Mouse (Mus musculus): ENCODE results near the gene Brpf1. TPM values are rescaled to one million over a fixed set of nuclear protein-coding genes. Genes with fewer than 3 reads are reported as not detected.

Gene Brpf1
- total and polyA plus RNA-seq, 3 experiments = 9.9 to 14.4 (median 11.0) TPM

- no peak for DNase-seq
- Histone ChIP-seq H3K9ac (ENCODE audit: low read depth, low read length) (no peak overlapping the region), H3K4me1 (ENCODE audit: control insufficient read depth, insufficient read depth, low read length) (no peaks in the 10 kb centered on the region), H3K27me3 (ENCODE audit: control insufficient read depth, insufficient read depth, low read length) (no peaks in the 10 kb centered on the region), H3K36me3 (ENCODE audit: control insufficient read depth, insufficient read depth, low read length) (no peaks in the 10 kb centered on the region), H3K4me3 (no peak overlapping the region), H3K79me2 (replicated peaks; ENCODE audit: control insufficient read depth, insufficient read depth, low read length) (no peaks in the 10 kb centered on the region), H3K27ac (no peak overlapping the region)
- 88% methylated on average over 20 of the region's 20 CpGs for WGBS
- TF ChIP-seq EP300 (IDR thresholded peaks at IDR 0.05; ENCODE audit: insufficient read depth, low read depth, low read length) (no peak), POLR2A (IDR thresholded peaks at IDR 0.05; ENCODE audit: insufficient read depth, low read depth, low read length) (no peak), CTCF (IDR thresholded peaks at IDR 0.05) (no peak)
- intact Hi-C loops (cut with DNase I) = no loop called here
Observed at GRCm38 (mm10) chr6:113370194-113370929, 63.4 kb downstream of the Brpf1 start.

GRCm38 (mm10) chr6:113373491-113373890 lies 66.6 kb downstream of the Brpf1 start:
- Histone ChIP-seq H3K4me1 (ENCODE audit: control insufficient read depth, insufficient read depth, low read length) (peaks cover 1% of the 10 kb centered on the region; the same call in 1 of the 2 replicates), H3K9ac (ENCODE audit: low read depth, low read length) (no peak overlapping the region), H3K27me3 (ENCODE audit: control insufficient read depth, insufficient read depth, low read length) (no peaks in the 10 kb centered on the region), H3K79me2 (replicated peaks; ENCODE audit: control insufficient read depth, insufficient read depth, low read length) (peaks cover 4% of the 10 kb centered on the region), H3K4me3 (no peak overlapping the region), H3K27ac (no peak overlapping the region), H3K36me3 (ENCODE audit: control insufficient read depth, insufficient read depth, low read length) (no peaks in the 10 kb centered on the region)
- DNase-seq = no peak
- intact Hi-C loops (cut with DNase I) = no loop called here
- 92% methylated on average over 4 of the region's 4 CpGs for WGBS
- TF ChIP-seq EP300 (IDR thresholded peaks at IDR 0.05; ENCODE audit: insufficient read depth, low read depth, low read length) = no peak
- TF ChIP-seq POLR2A (IDR thresholded peaks at IDR 0.05; ENCODE audit: insufficient read depth, low read depth, low read length) = no peak
- no peak for TF ChIP-seq CTCF (IDR thresholded peaks at IDR 0.05)

Other genes starting within 250 kb of the Brpf1 start
- gene Setd5, start 229.8 kb upstream of the Brpf1 start, total RNA-seq (2021) = 10 to 100 TPM; 31.1 to 33.5 TPM
- 14.6 and 21.3 TPM in 2 replicates for gene Setd5, start 229.8 kb upstream of the Brpf1 start, polyA plus RNA-seq (2012; rRNA removed)
- gene Lhfpl4, start 111.8 kb upstream of the Brpf1 start, total RNA-seq (2021) = under 1 TPM; 0.18 to 0.41 TPM
- gene Lhfpl4, start 111.8 kb upstream of the Brpf1 start, polyA plus RNA-seq (2012; rRNA removed) = 0.23 and 0.44 TPM in 2 replicates
- gene Mtmr14, start 69.3 kb upstream of the Brpf1 start, total RNA-seq (2021) = 10 to 100 TPM; 13.3 to 15.7 TPM
- gene Mtmr14, start 69.3 kb upstream of the Brpf1 start, polyA plus RNA-seq (2012; rRNA removed) = 17.4 and 23.7 TPM in 2 replicates
- gene Cpne9, start 24.8 kb upstream of the Brpf1 start, total RNA-seq (2021) = under 1 TPM in 1 of 2 experiments, not detected in 1; 0.09 TPM
- 0.02 and 0.12 TPM in 2 replicates for gene Cpne9, start 24.8 kb upstream of the Brpf1 start, polyA plus RNA-seq (2012; rRNA removed)
- 1 to 10 TPM; 5.0 to 5.7 TPM for gene Ogg1, start 19.8 kb downstream of the Brpf1 start, total RNA-seq (2021)
- gene Ogg1, start 19.8 kb downstream of the Brpf1 start, polyA plus RNA-seq (2012; rRNA removed) = 10.2 and 10.3 TPM in 2 replicates
- gene Camk1, start 36.8 kb downstream of the Brpf1 start, total RNA-seq (2021) = 10 to 100 TPM; 63.0 to 68.2 TPM
- 74.8 and 98.0 TPM in 2 replicates for gene Camk1, start 36.8 kb downstream of the Brpf1 start, polyA plus RNA-seq (2012; rRNA removed)
- 10 to 100 TPM; 23.5 to 24.2 TPM for gene Tada3, start 70.7 kb downstream of the Brpf1 start, total RNA-seq (2021)
- 16.1 and 16.2 TPM in 2 replicates for gene Tada3, start 70.7 kb downstream of the Brpf1 start, polyA plus RNA-seq (2012; rRNA removed)
- 10 to 100 TPM; 66.4 to 66.9 TPM for gene Arpc4, start 71.0 kb downstream of the Brpf1 start, total RNA-seq (2021)
- gene Arpc4, start 71.0 kb downstream of the Brpf1 start, polyA plus RNA-seq (2012; rRNA removed) = 26.6 and 34.2 TPM in 2 replicates
- gene Ttll3, start 82.1 kb downstream of the Brpf1 start, total RNA-seq (2021) = 1 to 10 TPM in 1 of 2 experiments, under 1 TPM in 1; 0.97 to 1.5 TPM
- gene Ttll3, start 82.1 kb downstream of the Brpf1 start, polyA plus RNA-seq (2012; rRNA removed) = 3.2 and 4.8 TPM in 2 replicates
- gene Rpusd3, start 112.2 kb downstream of the Brpf1 start, total RNA-seq (2021) = 10 to 100 TPM in 1 of 2 experiments, 1 to 10 TPM in 1; 8.3 to 10.3 TPM
- 30.4 and 39.0 TPM in 2 replicates for gene Rpusd3, start 112.2 kb downstream of the Brpf1 start, polyA plus RNA-seq (2012; rRNA removed)
- 10 to 100 TPM in 1 of 2 experiments, 1 to 10 TPM in 1; 7.8 to 10.6 TPM for gene Cidec, start 128.6 kb downstream of the Brpf1 start, total RNA-seq (2021)
- 36.8 and 77.7 TPM in 2 replicates for gene Cidec, start 128.6 kb downstream of the Brpf1 start, polyA plus RNA-seq (2012; rRNA removed)
- gene Jagn1, start 135.4 kb downstream of the Brpf1 start, total RNA-seq (2021) = 10 to 100 TPM; 21.1 to 22.5 TPM
- gene Jagn1, start 135.4 kb downstream of the Brpf1 start, polyA plus RNA-seq (2012; rRNA removed) = 43.3 and 57.2 TPM in 2 replicates
- 1 to 10 TPM in 1 of 2 experiments, under 1 TPM in 1; 0.55 to 1.1 TPM for gene Il17re, start 151.3 kb downstream of the Brpf1 start, total RNA-seq (2021)
- 1.2 and 1.9 TPM in 2 replicates for gene Il17re, start 151.3 kb downstream of the Brpf1 start, polyA plus RNA-seq (2012; rRNA removed)
- 1 to 10 TPM; 6.5 to 7.5 TPM for gene Il17rc, start 164.3 kb downstream of the Brpf1 start, total RNA-seq (2021)
- gene Il17rc, start 164.3 kb downstream of the Brpf1 start, polyA plus RNA-seq (2012; rRNA removed) = 12.1 and 13.6 TPM in 2 replicates
- 10 to 100 TPM; 53.0 to 56.7 TPM for gene Creld1, start 176.2 kb downstream of the Brpf1 start, total RNA-seq (2021)
- 32.4 and 41.4 TPM in 2 replicates for gene Creld1, start 176.2 kb downstream of the Brpf1 start, polyA plus RNA-seq (2012; rRNA removed)
- gene Prrt3, start 194.8 kb downstream of the Brpf1 start, total RNA-seq (2021) = not detected
- not detected in 2 replicates for gene Prrt3, start 194.8 kb downstream of the Brpf1 start, polyA plus RNA-seq (2012; rRNA removed)
- gene Emc3, start 224.5 kb downstream of the Brpf1 start, total RNA-seq (2021) = 10 to 100 TPM; 52.5 to 58.2 TPM
- 41.0 and 66.3 TPM in 2 replicates for gene Emc3, start 224.5 kb downstream of the Brpf1 start, polyA plus RNA-seq (2012; rRNA removed)
- under 1 TPM in 1 of 2 experiments, not detected in 1; 0.18 TPM for gene Fancd2, start 224.5 kb downstream of the Brpf1 start, total RNA-seq (2021)
- gene Fancd2, start 224.5 kb downstream of the Brpf1 start, polyA plus RNA-seq (2012; rRNA removed) = 0.29 and 0.61 TPM in 2 replicates